19 mouse cellular contexts compared by ENCODE assay signal in genomic region chr17:75519239-75519900, GRCm38 (mm10). TPM values are rescaled to one million over a fixed set of nuclear protein-coding genes. Genes with fewer than 3 reads are reported as not detected.
A peak's percentile ranks its signal among the peaks of the same experiment; 100 is the strongest.
DNase-seq lines count a peak whose midpoint lies in the region; ATAC-seq lines count a peak whose summit lies in the region.
"Had no signal": no experiment of that assay in that cellular context is flagged by ENCODE, and none has a peak within 500 bp of the region (broad histone marks: within the 10 kb centered on the region; RNA-seq: fewer than 3 reads in every experiment).

No protein-coding gene starts in this region.

- H3K9me3 ChIP-seq in intestine, embryonic 14.5 days (ENCODE audit: control insufficient read depth, low read length), result no peaks in the 10 kb centered on the region
- H3K9me3 ChIP-seq in intestine, embryonic 16.5 days (ENCODE audit: control insufficient read depth, low read length), result no peaks in the 10 kb centered on the region
- no peaks in the 10 kb centered on the region for H3K9me3 ChIP-seq in limb, embryonic 15.5 days
- H3K9me3 ChIP-seq in limb, embryonic 10.5 days (replicated peaks), result no peaks in the 10 kb centered on the region
- no peaks in the 10 kb centered on the region for H3K9me3 ChIP-seq in hindbrain, embryonic 10.5 days
- H3K9me3 ChIP-seq: embryonic facial prominence, embryonic 12.5 days; heart, embryonic 10.5 days had no signal

- H3K4me2 ChIP-seq in intestine, embryonic 14.5 days (ENCODE audit: low read length), result no peak overlapping the region
- H3K4me2 ChIP-seq in intestine, embryonic 16.5 days (ENCODE audit: low read depth, low read length), result no peak overlapping the region
- H3K4me2 ChIP-seq in limb, embryonic 15.5 days, result no peak overlapping the region
- H3K4me2 ChIP-seq: embryonic facial prominence, embryonic 12.5 days; hindbrain, embryonic 14.5 days had no signal

- H3K4me3 ChIP-seq in intestine, embryonic 14.5 days (ENCODE audit: low read depth, low read length), result no peak overlapping the region
- H3K4me3 ChIP-seq in intestine, embryonic 16.5 days (ENCODE audit: low read length), result no peak overlapping the region
- H3K4me3 ChIP-seq in limb, embryonic 15.5 days, result no peak overlapping the region
- H3K4me3 ChIP-seq in limb, embryonic 10.5 days, result no peak overlapping the region
- H3K4me3 ChIP-seq in hindbrain, embryonic 10.5 days, result no peak overlapping the region
- H3K4me3 ChIP-seq: embryonic facial prominence, embryonic 12.5 days; heart, embryonic 10.5 days had no signal

- H3K27me3 ChIP-seq in intestine, embryonic 14.5 days (replicated peaks; ENCODE audit: control insufficient read depth, insufficient read depth, low read length), result no peaks in the 10 kb centered on the region
- no peaks in the 10 kb centered on the region for H3K27me3 ChIP-seq in intestine, embryonic 16.5 days (replicated peaks; ENCODE audit: control insufficient read depth, insufficient read depth, low read length)
- no peaks in the 10 kb centered on the region for H3K27me3 ChIP-seq in limb, embryonic 15.5 days
- H3K27me3 ChIP-seq in limb, embryonic 10.5 days (ENCODE audit: low read depth, poor library complexity, severe bottlenecking), result no peaks in the 10 kb centered on the region
- H3K27me3 ChIP-seq in splenic B cell, adult 2 months (ENCODE audit: control insufficient read depth, insufficient read depth, low read length, poor library complexity, severe bottlenecking), result no peaks in the 10 kb centered on the region
- no peaks in the 10 kb centered on the region for H3K27me3 ChIP-seq in hindbrain, embryonic 10.5 days (ENCODE audit: insufficient read depth, poor library complexity, severe bottlenecking)
- H3K27me3 ChIP-seq: embryonic facial prominence, embryonic 12.5 days had no signal

- H3K27ac ChIP-seq in intestine, embryonic 14.5 days (ENCODE audit: low read depth), result no peak overlapping the region
- H3K27ac ChIP-seq in intestine, embryonic 16.5 days (ENCODE audit: low read length), result no peak overlapping the region
- H3K27ac ChIP-seq in limb, embryonic 15.5 days, result peak overlapping the region; percentile 3; the same call in 1 of the 2 replicates
- H3K27ac ChIP-seq in limb, embryonic 10.5 days, result no peak overlapping the region
- H3K27ac ChIP-seq in hindbrain, embryonic 10.5 days, result no peak overlapping the region
- H3K27ac ChIP-seq: embryonic facial prominence, embryonic 12.5 days; heart, embryonic 10.5 days; hindbrain, embryonic 14.5 days had no signal

- H3K4me1 ChIP-seq in intestine, embryonic 14.5 days (replicated peaks; ENCODE audit: control insufficient read depth, insufficient read depth, low read length), result no peaks in the 10 kb centered on the region
- H3K4me1 ChIP-seq in intestine, embryonic 16.5 days (ENCODE audit: control insufficient read depth, insufficient read depth, low read length), result no peaks in the 10 kb centered on the region
- peaks cover 13% of the 10 kb centered on the region for H3K4me1 ChIP-seq in limb, embryonic 15.5 days
- peaks cover 8% of the 10 kb centered on the region; the same call in 1 of the 2 replicates for H3K4me1 ChIP-seq in limb, embryonic 10.5 days
- H3K4me1 ChIP-seq in hindbrain, embryonic 10.5 days (replicated peaks), result peaks cover 19% of the 10 kb centered on the region
- H3K4me1 ChIP-seq: embryonic facial prominence, embryonic 12.5 days had no signal

- ATAC-seq in frontal cortex, adult (ENCODE audit: low TSS enrichment), result peak; percentile 75
- ATAC-seq in intestine, embryonic 14.5 days (replicated peaks; ENCODE audit: low FRiP score, low TSS enrichment, low read depth), result no peak
- ATAC-seq in intestine, embryonic 16.5 days, result no peak
- no peak for ATAC-seq in limb, embryonic 15.5 days (ENCODE audit: insufficient number of reproducible peaks, low FRiP score, low TSS enrichment, low read depth)
- ATAC-seq: CD4-positive, CD25-positive, alpha-beta regulatory T cell, adult 4 months; forebrain, embryonic 16.5 days; intestine, postnatal 0 days had no signal

- H3K9ac ChIP-seq in intestine, embryonic 14.5 days (ENCODE audit: low read length), result no peak overlapping the region
- no peak overlapping the region for H3K9ac ChIP-seq in intestine, embryonic 16.5 days (ENCODE audit: low read depth, low read length)
- H3K9ac ChIP-seq in limb, embryonic 15.5 days, result no peak overlapping the region
- H3K9ac ChIP-seq: embryonic facial prominence, embryonic 12.5 days; hindbrain, embryonic 14.5 days had no signal

- no peak for DNase-seq in frontal cortex, adult 2 months (ENCODE audit: extremely low spot score in 1 of 2, low spot score in 1 of 2)
- peak; percentile 16 for DNase-seq in intestine, embryonic 14.5 days (ENCODE audit: low spot score)
- no peak for DNase-seq in limb, embryonic 10.5 days (ENCODE audit: low spot score)
- peak; percentile 15 for DNase-seq in splenic B cell, adult 2 months (ENCODE audit: low read depth, low spot score)
- no peak for DNase-seq in hindbrain, embryonic 10.5 days (ENCODE audit: low spot score)
- DNase-seq: adrenal gland, postnatal 25 days; cerebellum, adult 2 months; cerebellum, postnatal 25 days; gastrocnemius, postnatal 10 days; heart, postnatal 10 days had no signal

- H3K36me3 ChIP-seq in intestine, embryonic 14.5 days (ENCODE audit: control insufficient read depth, insufficient read depth, low read length), result no peaks in the 10 kb centered on the region
- no peaks in the 10 kb centered on the region for H3K36me3 ChIP-seq in intestine, embryonic 16.5 days (ENCODE audit: control insufficient read depth, insufficient read depth, low read length)
- H3K36me3 ChIP-seq in limb, embryonic 15.5 days, result no peaks in the 10 kb centered on the region
- no peaks in the 10 kb centered on the region for H3K36me3 ChIP-seq in limb, embryonic 10.5 days
- H3K36me3 ChIP-seq in splenic B cell, adult 2 months (ENCODE audit: control insufficient read depth, insufficient read depth, low read length, poor library complexity, severe bottlenecking), result peaks cover 15% of the 10 kb centered on the region; the same call in 1 of the 2 replicates
- H3K36me3 ChIP-seq in hindbrain, embryonic 10.5 days, result no peaks in the 10 kb centered on the region
- H3K36me3 ChIP-seq: embryonic facial prominence, embryonic 12.5 days; heart, embryonic 10.5 days had no signal

- WGBS in intestine, embryonic 14.5 days, result 74% methylated on average over 8 of the region's 8 CpGs
- 71% methylated on average over 8 of the region's 8 CpGs for WGBS in intestine, embryonic 16.5 days
- 45% methylated on average over 8 of the region's 8 CpGs for WGBS in limb, embryonic 15.5 days
- WGBS in limb, embryonic 10.5 days, result 84% methylated on average over 8 of the region's 8 CpGs
- WGBS in hindbrain, embryonic 10.5 days, result 87% methylated on average over 8 of the region's 8 CpGs

RNA-seq across cellular contexts. Expression of gene Fam98a, which starts 32.4 kb away (rescaled TPM):
- 48.0 and 48.5 TPM in 2 replicates for polyA plus RNA-seq in frontal cortex, adult 2 months (2012; rRNA removed)
- polyA plus RNA-seq in intestine, embryonic 14.5 days (2014; fragmentation: Nextera tagmentation; extraction: Ambion mirVana), result 7.3 and 8.3 TPM in 2 replicates
- polyA plus RNA-seq in intestine, embryonic 16.5 days (2015; fragmentation: Nextera tagmentation; extraction: Ambion mirVana), result 17.6 and 18.8 TPM in 2 replicates
- polyA plus RNA-seq in limb, embryonic 15.5 days (2015; fragmentation: Nextera tagmentation; extraction: Ambion mirVana), result 33.0 and 33.3 TPM in 2 replicates
- polyA plus RNA-seq in limb, embryonic 10.5 days (2016; fragmentation: Nextera tagmentation; extraction: Ambion mirVana), result 24.5 TPM in 2 replicates
- polyA plus RNA-seq in hindbrain, embryonic 10.5 days (2016; fragmentation: Nextera tagmentation; extraction: Ambion mirVana), result 19.3 and 24.9 TPM in 2 replicates

Comparison
In these comparisons a context has a peak if more than half of its experiments do, and no peak if none do; other contexts are left out.
1. DNase-seq: peak in intestine, embryonic 14.5 days (single experiment) and splenic B cell, adult 2 months (single experiment); none in frontal cortex, adult 2 months (0 of 2), limb, embryonic 10.5 days (single experiment) and hindbrain, embryonic 10.5 days (single experiment).